Mouse (Mus musculus) testis, adult 2 months (tissue): ENCODE measurements around the gene Ep400. TPM values are rescaled to one million over a fixed set of nuclear protein-coding genes. Genes with fewer than 3 reads are reported as not detected.

Source experiments
- H3K27ac ChIP-seq: fragments of 200-500 bp; 2 replicates; pipeline ENCODE4 v1.5.1; 2012; ENCODE audit warnings: low read depth, low read length; ENCODE audit not compliant: control insufficient read depth, insufficient read depth
- H3K27me3 ChIP-seq: fragments of 200-500 bp; 2 replicates; pipeline ENCODE4 v1.6.1; 2012; ENCODE audit warnings: mild to moderate bottlenecking, low read length, moderate library complexity; ENCODE audit not compliant: control insufficient read depth, insufficient read depth
- H3K36me3 ChIP-seq: fragments of 200-500 bp; 2 replicates; pipeline ENCODE4 v1.6.1; 2012; ENCODE audit warnings: mild to moderate bottlenecking, low read length; ENCODE audit not compliant: control insufficient read depth, insufficient read depth
- H3K4me1 ChIP-seq: fragments of 200-500 bp; 2 replicates; pipeline ENCODE4 v1.6.1; 2012; ENCODE audit warnings: low read length; ENCODE audit not compliant: control insufficient read depth, insufficient read depth
- H3K4me3 ChIP-seq: fragments of 200-500 bp; 2 replicates; pipeline ENCODE4 v1.5.1; 2012; ENCODE audit warnings: low read depth, mild to moderate bottlenecking, low read length, moderate library complexity, mixed read lengths; ENCODE audit not compliant: control insufficient read depth
- CTCF ChIP-seq: fragments of 200-500 bp; IDR thresholded peaks from 2 replicates; pipeline ENCODE4 v1.5.1; 2012; ENCODE audit warnings: low read depth, mild to moderate bottlenecking, inconsistent platforms, low read length, moderate library complexity; ENCODE audit not compliant: control insufficient read depth, insufficient read depth, insufficient replicate concordance
- POLR2A ChIP-seq: fragments of 200-500 bp; IDR thresholded peaks from 2 replicates; pipeline ENCODE4 v1.6.1; 2012; ENCODE audit warnings: low read depth, mild to moderate bottlenecking, inconsistent platforms, low read length, moderate library complexity; ENCODE audit not compliant: control insufficient read depth
- polyA plus RNA-seq: library from polyadenylated mRNA; depleted of rRNA; stranded (reverse); fragments of >200 nt; gene quantifications from 2 replicates; pipeline ENCODE4 v1.2.3, GENCODE M21; 2012

The Ep400 gene
- polyA plus RNA-seq, 1 experiment, result 196 TPM

DNA sequence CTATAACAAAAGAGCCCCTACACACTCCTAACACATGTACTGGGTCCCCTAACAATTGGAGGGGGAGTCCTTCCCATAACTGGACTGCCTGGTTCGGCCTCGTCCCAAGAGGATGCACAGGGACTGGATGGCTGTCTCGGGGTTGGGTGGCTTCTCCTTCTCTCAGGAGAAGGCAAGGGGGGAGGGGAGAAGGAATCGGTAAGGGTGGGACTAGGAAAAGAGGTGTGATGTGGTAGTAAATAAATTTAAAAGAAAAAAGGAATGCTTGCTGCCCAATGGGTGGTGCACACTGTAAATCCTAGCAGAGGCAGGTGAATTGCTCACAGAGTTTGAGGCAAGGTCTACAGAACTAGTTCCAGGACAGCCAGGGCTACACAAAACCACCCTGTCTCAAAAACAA lies 35.6 kb upstream of the Ep400 start:
- Histone ChIP-seq H3K27ac (no peak overlapping the region), H3K4me1 (peaks cover 19% of the 10 kb centered on the region), H3K4me3 (no peak overlapping the region), H3K36me3 (no peaks in the 10 kb centered on the region), H3K27me3 (no peaks in the 10 kb centered on the region)
- TF ChIP-seq CTCF, result no peak
- TF ChIP-seq POLR2A, result no peak

DNA sequence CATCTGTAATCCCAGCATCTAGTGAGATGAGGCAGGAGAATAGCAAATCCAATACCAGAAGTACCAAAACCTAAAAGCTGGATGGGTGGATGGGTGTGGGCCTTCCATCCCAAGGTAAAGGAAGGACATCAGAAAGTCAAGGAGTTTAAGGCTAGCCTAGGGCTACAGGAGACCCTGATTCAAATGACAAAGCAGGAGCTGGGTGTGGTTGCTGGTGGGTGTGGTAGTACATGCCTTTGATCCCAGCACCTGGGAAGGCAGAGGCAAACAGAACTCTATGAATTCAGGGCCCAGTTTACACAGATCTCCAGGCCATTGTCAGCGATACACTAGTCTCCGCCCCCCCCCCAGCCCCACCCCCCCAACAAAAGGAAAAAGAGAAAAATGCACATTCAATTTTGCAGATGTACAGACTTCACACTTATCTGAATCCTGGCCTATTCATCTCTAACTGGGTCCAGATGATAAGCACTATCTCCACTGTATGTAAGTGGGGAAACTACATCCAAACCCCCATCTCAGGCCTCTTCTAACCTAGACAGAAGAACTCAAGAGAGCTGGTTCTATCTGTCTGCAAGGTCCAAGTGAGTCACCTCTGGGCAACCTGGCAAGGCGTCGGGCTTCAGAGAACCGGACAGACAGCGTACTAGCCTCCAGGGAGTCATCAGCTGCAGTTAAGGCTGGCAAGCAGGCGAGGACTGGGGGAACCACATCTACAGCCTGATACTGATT lies 33.7 kb upstream of the Ep400 start:
- Histone ChIP-seq H3K27ac (no peak overlapping the region), H3K27me3 (no peaks in the 10 kb centered on the region), H3K4me3 (no peak overlapping the region), H3K36me3 (no peaks in the 10 kb centered on the region), H3K4me1 (peaks cover 16% of the 10 kb centered on the region)
- TF ChIP-seq POLR2A (no peak), CTCF (no peak)

DNA sequence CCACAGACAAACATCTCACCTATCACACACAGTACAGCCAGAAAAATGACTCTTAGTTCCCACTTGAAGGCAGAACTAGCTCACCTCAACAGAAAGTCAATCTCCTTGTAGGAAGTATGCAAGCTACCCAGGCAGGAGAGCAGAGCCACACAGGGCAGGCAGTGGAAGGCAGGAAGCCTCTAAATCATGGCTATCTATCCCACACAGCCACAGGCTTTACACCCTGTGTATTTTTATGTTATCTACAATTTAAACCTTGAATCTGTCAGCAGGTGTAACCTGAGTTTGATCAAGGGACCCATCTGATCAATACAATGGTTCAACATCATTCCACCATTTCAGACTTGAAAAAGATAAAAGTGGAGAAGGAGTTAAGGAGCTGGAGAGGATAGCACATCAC lies 32.3 kb upstream of the Ep400 start:
- Histone ChIP-seq H3K27me3 (no peaks in the 10 kb centered on the region), H3K4me3 (no peak overlapping the region), H3K27ac (no peak overlapping the region), H3K4me1 (peaks cover 2% of the 10 kb centered on the region), H3K36me3 (no peaks in the 10 kb centered on the region; the same call in 1 of the 2 replicates)
- no peak for TF ChIP-seq CTCF
- TF ChIP-seq POLR2A, result no peak

DNA sequence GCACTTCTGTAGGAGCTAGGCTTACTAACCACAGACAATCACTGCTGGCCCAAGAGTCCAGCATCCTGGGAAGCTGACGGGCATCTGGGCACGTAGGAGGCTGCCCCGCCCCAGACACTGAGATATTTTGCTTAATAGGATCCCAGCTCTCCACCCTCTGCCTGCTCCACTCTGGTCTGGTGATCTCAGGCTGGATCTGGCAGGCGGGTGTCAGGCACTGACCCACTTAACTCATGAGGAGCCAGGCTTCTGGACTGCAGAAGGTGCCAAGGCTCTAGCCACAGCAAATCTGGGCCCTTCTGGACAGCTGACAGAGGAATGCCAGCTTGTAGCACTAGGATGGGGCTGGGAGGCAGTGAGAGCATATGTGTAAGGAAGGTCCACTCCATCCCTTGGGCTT lies 31.7 kb upstream of the Ep400 start:
- H3K36me3 ChIP-seq, result no peaks in the 10 kb centered on the region; the same call in none of the 2 replicates
- no peak overlapping the region for H3K27ac ChIP-seq
- no peaks in the 10 kb centered on the region; the same call in 1 of the 2 replicates for H3K4me1 ChIP-seq
- H3K27me3 ChIP-seq, result no peaks in the 10 kb centered on the region
- TF ChIP-seq POLR2A, result no peak
- TF ChIP-seq CTCF, result no peak
- H3K4me3 ChIP-seq, result no peak overlapping the region

DNA sequence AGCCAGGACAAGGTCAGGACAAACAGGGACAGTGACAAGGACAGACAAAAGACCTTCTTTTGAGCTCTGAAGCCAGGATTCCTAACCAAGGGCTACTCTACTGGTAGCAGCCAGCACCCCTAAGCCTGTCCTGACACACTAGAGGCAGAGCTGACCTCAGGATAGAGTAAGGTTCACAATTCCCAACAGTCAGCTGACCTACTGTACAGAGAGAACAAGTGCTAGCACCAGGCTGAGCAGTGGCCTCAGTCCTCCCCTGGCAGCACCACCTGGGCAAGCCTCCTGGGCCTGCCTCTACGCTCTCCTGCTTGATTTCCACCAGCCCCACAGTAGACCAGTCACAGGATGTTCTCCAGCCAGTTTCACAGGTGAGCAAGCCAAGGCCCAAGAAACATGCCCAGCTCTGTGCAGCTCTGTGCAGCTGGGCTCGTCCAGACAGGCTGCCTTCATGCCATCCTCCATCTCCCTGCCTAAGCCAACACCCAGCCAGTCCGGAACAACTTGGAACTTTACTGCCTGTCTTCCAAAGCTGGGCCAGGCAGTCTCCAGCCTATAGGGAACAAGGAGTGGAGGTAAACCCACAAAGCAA lies 30.6 kb upstream of the Ep400 start:
- Histone ChIP-seq H3K27ac (no peak overlapping the region), H3K27me3 (no peaks in the 10 kb centered on the region), H3K4me1 (no peaks in the 10 kb centered on the region; the same call in 1 of the 2 replicates), H3K36me3 (no peaks in the 10 kb centered on the region; the same call in none of the 2 replicates), H3K4me3 (no peak overlapping the region)
- TF ChIP-seq POLR2A, result no peak
- no peak for TF ChIP-seq CTCF

DNA sequence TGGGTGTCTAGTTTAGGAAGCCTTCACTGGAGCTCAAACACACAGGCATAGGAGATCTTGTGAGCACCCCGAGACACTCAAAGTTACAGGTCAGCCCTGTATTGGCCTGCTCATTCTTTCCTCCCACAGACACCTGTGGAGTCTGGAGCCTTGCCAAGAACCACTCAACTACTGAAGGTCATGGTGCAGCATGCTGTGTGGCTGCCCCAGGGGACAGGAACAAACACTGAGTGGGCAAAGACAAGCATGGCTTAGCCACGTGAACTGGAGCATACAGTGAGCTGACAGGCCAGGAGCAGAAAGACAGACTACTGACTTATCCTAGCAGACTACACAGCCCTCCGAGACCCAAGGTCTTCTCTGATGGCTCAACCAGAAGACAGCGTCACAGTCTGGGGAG lies 27.2 kb upstream of the Ep400 start:
- Histone ChIP-seq H3K4me3 (no peak overlapping the region), H3K27ac (no peak overlapping the region), H3K27me3 (no peaks in the 10 kb centered on the region), H3K4me1 (no peaks in the 10 kb centered on the region; the same call in 1 of the 2 replicates), H3K36me3 (peaks cover 2% of the 10 kb centered on the region)
- TF ChIP-seq POLR2A (no peak), CTCF (no peak)

DNA sequence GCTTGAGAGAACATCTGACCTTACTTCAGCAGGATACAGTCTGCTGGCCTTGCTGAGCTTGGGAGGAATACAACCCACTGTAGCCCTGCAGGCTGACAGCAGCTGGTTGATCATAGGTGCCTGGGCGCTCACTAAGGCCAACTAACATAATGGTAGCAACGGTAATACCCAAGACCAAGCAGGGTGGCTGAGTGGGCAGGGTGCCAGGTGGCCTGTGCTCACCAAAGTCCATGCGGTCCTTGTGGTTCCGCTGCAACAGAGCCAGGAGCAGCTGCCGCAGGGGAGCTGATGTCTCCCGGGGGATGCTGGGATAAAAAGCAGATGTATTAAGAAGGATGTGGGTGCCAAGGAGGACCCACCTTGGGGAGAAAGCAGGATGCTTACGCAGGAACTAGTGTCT lies 23.8 kb upstream of the Ep400 start:
- TF ChIP-seq CTCF (no peak), POLR2A (no peak)
- Histone ChIP-seq H3K36me3 (peaks cover 2% of the 10 kb centered on the region), H3K4me1 (no peaks in the 10 kb centered on the region), H3K27me3 (no peaks in the 10 kb centered on the region), H3K27ac (no peak overlapping the region), H3K4me3 (no peak overlapping the region)
